Mouse (Mus musculus) adipocyte (in vitro differentiated cells): ENCODE results near the gene Myh7b.

ENCODE experiments used
- DNase-seq: peaks from one replicate; pipeline ENCODE4 v3.0.0-alpha.2; 2016; ENCODE audit warnings: low spot score

Myh7b gene

DNA sequence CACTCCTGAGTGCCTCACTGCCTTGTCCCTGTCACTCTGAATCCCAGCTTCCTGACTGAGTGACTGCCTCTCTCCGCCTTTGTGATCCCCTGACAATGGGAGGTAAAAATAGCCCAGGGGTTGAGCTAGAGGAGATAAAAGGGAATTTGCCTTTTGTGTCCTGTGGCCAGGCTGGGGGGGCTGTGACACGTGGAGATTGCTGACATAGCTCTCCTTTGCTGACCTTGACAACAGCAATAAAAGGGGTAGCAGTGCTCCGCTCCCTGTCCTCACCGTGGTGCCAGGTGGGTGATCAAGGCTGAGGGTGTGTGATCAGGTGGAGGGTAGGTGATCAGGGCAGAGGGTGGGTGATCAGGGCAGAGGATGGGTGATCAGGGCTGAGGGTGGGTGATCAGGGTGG, at the start of gene Myh7b:
Myh7b (plus strand) TSS at position 235 of the 400 bp plus-strand sequence.
- DNase-seq = no peak

DNA sequence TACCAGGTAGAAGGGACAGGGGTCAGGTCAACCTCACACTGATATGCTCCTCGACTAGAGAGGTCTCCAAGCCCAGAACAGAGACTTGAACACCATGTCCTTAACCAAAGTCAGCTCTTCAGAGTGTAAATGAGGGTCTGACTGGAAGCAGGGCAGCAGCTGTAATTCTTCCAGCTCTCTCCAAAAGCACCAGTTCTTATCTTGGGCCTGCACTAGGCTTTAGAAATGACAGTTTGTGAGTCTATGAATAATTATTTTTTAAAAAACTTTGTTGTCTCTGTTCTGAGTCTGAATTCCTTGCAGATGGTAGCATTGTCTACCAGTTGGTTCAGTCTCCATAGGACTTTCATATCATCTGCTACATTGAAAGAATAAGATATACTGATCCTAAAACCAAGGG, 48.8 kb upstream of the Myh7b start:
- DNase-seq = no peak

DNA sequence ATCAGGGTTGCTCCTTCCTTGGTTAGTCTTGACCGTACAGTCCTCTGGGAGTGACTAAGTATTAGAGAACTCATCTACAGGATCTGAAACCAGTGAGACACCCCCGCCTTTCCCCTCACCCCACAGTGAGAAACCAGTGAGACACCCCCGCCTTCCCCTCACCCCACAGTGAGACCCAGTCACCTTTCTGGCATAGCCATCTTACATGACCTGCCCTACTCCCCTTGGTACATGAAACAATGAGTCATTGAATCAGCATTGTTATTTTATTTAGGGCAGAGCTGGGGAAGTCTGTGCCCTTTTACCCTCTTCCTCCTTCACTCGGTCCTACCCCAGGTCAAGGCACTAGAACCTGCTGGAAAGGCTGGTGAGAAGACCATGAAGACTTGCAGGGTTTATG, 48.1 kb upstream of the Myh7b start:
- no peak for DNase-seq

DNA sequence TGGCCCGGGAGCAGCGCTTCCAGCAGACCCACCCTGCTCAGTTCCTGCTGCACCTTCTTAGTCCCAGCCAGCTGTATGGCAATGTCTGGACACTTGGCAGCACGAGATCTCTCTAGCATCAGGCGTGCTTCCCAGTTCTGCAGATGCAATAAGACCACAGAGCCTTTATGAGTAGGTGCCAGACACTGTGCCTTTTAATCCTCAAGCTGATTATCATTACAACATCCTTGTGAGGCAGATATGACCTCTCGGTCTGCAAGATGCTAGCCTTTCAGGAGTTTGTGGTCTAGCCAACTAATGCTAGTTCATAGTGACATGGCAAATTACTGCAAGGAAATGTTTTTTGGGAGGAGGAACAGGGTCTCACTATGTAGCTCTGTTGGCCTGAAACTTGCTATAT, 43.3 kb upstream of the Myh7b start:
- DNase-seq = no peak

DNA sequence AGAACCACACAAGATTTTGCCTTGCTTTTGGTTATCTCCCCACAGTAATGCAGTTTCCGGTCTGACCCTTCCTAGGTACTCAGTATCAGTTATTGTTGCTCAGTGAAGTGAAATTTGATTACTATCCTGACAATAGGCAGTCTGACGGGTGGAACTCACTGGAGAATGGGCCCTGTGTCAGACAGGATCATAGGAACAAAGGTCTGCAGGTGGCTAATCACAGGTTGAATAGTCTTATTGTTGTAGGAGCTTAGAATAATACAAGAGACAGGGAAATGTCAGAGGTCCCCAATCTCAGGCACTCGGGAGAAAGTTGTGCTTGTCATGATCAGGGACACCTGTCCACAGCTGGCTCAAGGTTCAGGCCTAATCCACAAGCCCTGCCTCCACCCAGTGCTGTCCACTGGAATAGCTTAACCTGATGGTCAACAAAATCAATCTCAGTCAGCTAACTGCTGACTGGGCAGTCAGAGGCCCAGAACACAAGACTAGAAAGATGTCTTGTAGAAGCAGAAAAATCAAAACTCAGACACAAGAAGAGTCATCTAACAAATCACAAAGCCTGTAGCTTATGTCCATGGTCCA, 41.7 kb upstream of the Myh7b start:
- no peak for DNase-seq

DNA sequence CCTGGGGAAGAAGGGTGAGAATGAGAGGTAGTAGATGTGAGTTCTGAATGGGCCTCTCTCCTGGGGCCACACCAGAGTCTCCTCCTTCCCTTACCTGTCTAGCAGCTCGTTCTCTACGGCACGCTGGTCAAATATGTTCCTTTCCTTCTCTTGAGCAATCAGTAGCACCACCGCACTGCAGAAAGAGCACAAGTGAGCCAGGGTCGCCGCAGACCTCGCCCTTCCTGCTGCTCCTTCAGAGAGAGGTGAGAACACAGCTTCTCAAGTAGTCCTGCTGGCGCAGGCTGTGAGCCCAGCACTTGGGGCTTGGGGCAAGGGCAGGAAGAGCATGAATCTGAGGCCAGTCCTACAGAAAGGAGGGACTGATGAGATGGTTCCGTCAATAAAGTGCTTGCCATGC, 38.0 kb upstream of the Myh7b start:
- DNase-seq = no peak

DNA sequence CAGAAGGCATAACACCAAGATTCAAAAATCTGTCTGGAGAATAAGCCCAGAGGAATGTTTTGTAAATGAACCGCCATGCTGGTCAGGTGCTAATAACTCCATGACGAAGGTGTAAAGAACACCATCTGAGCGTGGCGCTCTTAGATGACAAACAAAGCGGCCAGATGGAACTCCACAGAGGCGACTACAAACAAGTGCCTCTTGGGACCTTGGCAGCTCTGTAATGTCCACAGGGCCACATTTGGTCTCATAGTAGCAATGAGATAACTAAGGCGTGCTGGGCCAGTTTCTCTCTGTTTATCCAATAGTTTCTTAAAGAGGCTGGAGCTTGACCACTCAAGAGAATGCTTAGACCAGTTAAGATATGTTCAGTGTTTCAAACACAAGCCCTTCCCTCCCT, 37.0 kb upstream of the Myh7b start:
- no peak for DNase-seq

DNA sequence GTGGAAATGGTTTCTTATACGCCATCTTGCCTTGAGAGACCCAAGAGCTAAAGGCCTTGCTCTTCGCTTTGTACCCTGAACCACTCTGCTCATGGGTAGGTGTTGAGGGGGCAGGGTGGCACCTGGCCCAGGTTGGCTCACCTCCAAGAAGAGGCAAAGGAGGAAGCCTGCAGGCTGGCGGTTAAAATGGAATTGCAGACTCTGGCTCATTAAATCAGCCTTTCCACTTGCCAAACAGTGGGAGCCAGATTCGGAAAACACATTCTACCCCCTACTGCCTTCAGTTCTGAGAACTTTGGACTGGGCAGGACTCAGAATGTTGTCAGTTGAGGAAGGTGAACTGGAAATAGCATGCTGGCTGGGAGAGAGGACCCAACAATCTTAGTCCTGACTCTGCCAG, 36.3 kb upstream of the Myh7b start:
- peak; percentile 29 for DNase-seq

DNA sequence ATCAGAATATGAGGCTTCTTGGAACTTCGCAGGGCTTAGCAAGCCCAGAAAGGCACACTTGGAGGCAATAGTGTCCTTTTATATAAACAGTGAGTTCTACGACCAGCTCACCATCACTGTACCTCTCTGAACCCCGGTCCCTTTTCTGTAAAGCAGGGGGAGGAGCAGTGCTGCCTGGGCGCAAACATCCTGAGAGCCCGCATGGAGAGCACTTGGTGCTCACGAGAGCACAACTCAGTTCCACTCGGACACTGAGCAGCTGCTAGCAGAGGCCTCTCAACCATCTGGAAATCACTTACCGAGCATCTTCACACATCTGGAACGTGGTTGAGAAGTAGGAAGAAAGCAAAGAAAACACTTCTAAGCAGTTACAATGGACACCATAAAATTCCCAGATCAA, 34.4 kb upstream of the Myh7b start:
- DNase-seq = no peak

DNA sequence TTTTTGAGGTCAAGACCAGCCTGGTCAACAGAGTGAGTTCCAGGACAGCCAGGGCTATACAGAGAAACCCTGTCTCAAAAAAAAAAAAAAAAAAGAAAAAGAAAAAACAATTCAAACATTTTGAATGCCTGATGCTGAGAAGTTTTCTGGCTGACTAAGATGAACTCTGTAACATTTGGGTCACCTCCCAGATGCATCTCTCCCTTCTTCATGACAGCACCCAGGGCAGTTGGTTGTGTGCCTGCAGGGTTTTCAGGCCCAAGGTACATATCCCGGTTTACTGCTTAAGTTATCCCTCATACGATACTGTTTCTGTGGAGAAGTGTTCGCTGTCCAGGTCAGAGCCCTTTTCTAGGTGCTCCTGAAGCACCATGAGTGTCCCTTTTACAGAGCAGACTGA, 30.7 kb upstream of the Myh7b start:
- peak; percentile 83 for DNase-seq

DNA sequence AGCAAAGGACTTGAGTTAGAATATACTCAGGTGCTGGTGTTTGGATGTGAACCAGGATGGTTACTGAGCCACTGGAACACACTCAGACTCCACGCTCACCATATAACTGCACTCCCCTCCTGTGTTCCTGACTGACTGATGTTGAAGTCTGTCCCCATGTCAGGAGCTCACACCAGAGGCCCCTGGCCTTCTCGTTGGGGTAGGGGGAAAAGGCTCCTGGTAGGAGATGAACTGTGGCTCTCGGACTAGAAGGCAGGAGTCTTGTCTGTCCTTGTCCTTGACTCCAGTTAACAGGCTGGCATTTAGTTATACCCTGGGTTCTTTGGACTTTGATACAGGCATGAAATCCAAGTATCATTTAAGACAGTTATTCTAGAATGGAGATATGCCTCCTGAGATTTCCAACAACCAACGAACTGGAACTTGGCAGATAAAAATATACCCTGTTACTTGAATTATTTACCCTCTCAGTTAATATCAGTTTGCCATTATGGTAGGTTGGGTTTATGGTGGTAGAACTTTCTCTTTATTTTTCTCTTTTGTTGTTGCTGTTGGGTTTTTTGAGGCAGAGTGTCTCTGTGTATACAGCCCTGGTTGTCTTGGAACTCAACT, 28.5 kb upstream of the Myh7b start:
- DNase-seq = no peak

DNA sequence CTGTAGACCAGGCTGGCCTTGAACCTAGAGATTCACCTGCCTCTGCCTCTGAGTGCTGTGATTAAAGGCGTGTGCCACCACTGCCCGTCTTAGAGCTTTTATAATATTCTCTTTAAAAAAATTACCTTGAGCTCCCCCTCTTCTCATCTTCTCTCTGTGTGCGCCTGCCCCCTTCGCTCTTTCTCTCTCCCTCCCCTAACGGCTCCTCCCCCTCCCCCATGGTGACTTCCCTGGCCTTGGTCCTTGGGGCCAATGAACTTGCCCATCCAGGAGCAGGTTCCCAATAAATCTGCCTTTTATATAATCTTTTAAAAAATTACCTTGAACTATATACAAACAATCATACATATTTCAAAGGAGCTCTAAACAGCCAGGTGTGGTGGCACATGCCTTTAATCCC, 28.0 kb upstream of the Myh7b start:
- DNase-seq = no peak

DNA sequence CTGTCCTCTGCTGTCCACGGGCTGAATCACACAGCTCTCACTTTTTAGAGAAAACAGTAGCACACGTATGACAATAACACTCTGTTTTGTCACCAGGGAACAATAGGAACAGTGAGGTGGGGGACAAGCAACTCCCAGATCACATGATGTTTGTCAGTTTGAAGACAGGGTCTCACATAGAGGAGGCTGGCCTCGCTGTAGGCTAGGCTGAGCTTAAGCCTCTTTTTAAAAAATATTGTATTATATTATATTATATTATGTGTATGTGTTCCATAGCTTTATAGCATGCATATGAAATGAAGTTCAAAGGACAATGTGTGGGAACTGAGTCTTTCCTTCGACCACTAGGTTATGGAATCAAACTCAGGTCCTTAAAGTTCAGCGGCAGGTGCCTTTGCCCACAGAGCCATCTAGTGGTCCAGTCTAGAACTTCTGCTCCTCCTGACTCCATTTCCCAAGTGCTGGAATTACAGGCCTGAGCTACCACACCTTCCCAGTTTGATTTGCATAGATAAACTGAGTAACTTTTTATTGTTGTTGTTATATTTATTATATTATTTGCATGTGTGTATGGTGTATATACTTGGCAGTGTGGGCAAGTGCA, 27.0 kb upstream of the Myh7b start:
- DNase-seq = peak; percentile 85

DNA sequence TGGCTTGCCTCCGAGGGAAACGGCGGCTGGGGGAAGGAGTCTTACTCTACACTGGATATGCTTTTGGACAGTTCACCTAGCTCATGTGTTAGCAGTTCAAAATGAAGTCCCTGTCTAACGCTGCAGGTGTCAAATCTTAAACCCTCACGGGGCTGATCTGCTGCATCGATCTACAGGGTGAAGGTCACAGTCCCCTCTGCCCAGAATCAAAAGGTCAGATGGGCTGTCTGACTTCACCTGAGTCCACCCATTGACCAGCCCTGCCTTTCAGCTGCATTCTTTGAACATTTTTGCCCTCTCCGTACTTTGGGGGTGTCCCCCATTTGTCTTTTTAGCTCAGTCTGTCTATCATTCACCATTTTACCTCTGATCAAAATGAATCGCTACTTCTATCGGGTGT, 25.9 kb upstream of the Myh7b start:
- DNase-seq = no peak

DNA sequence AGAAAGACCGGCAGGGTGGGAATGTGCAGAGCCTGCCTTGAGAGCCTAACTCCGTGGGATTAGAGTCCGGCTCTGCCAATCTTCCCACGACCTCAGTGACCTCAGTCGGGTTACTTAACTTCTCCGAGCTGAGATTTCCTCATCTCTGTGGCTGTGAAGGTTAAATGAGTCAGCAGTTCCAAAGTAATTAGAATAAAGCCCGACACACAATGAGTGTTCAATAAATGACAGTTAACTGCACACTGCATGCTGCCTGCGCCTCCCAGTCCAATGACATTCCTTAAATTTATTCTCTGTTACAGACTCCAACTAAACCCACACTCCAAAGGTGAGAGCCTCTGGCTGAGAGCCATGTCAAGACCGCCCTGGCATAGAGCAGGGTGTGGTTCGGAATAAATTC, 25.5 kb upstream of the Myh7b start:
- no peak for DNase-seq

DNA sequence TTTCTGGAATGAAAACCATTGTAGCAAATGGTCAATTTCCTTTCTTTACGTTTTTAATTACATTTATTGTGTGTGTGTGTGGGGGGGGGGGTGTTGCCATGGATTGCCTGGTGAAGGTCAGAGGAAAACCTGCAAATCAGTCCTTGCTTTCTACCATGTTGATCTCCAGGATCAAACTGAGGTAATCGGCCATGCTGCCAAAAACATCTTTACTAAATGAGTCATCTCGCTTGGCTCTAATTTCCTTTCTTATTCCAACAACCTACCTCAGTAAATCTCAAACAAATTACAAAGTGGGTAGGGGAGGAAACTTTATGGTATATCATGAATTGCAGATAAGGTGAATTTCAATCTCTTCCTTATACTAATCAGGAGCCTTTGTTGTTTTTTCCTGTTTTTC, 22.9 kb upstream of the Myh7b start:
- DNase-seq = no peak

DNA sequence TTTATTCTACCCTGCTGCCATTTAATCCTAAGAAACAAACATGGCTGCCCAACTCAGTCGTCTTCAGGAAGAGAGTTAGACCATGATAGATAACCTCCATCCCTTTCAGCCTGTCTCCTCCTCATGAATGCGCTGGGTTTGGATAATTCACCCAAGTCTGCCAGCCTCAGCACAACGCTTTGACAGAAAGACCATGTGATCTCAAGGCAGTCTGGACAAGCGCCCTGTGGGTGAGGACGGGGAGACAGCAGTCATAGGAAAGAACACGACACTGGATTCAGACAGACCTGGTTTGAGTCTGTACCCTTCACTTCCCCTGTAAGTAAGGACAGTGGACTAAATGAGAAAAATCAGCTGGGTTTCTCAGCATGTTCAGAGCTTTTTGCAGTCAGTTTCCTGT, 21.5 kb upstream of the Myh7b start:
- no peak for DNase-seq

DNA sequence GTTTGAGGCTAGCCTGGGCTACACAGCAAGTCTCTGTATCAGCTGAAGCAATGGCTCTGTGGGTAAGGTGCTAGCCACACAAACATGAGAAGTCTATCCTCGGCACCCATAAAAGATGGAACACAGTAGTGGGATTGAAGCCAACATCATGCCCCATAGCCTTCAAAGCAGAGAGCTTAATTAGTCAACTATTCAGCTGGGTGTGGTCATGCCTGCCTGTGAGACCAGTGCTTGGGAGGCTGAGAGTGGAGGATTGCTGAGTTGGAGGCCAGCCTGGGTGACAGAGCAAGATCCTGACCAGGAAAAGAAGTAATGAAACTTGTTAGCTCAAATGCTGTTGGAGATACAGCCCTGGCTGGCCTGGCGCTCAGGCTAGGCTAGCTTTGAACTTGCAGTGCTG, 20.1 kb upstream of the Myh7b start:
- no peak for DNase-seq

DNA sequence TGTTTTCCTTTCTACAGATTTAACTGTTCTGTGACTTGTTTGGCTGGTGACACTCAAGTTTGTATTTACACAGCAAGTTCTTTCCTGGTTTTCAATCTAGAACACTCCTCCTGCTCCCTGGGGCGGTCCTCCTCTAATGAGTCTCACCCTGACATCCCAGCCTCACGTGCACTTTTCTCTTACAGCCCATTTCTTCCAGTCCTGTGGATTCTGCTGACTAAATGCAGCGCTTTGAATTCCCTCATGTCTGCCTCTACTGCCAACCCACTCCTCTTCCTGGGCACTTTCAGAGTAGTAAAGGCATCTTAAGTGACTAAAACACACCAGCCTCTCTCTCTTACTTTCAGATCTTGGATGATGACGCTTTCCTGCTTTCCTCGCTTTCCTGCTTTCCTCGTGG, 19.3 kb upstream of the Myh7b start:
- DNase-seq = peak; percentile 35

DNA sequence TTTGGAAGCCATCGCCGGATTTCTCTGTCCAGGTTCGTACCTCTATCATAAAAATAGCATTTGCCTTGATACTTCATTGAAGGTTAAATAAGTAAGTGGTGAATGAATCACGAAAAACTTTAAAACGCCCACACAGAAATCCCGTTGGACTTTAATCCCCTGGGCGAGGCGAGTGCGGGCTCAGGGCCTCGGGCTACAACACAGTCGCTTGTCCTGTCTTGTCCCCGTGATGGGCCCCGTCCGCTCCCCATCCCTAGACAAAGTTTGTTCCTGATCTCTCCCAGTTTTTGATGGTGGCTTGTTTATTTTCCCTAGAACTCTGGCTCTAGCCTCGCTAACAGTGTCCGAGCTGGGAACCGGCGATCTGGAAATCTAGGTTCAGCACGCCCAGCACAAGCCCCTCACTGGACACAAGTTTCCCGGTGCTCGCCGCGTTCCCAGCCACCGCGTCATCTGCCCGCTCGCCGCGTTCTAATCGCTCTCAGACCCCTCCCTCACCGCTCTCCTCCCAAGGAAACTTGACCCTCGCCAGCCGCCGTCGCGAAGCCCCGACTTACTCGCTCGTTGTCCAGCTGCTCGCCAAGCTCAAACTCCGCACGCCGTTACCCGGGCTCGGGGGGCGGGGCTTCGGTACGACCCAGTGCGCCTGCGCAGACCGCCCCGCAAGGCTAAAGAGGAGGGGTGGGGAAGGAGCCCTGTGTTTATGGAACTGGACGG, 18.7 kb upstream of the Myh7b start, which contains the start of gene Gss:
Gss (minus strand) TSS at position 674 of the 717 bp plus-strand sequence.
- DNase-seq = peak; percentile 97

DNA sequence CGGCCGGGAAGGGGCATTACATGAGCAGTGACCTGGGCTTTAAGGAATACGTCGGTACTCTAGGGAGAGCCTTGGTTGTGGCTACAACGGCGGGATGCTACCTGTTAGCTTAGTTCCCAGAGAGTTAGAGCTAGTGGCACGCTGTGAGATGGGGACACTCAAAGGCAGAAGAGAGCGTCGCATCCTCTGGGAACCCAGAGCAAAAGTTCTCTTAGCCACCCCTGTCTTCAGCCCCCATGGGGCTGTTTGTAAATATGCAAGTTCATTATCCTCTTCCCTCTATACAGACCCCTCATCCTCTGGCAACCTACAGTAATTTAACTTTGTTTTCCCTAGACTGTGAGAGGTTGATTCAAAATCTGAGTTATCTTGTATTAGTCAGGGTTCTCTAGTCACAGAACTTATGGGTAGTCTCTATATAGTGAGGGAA, 18.1 kb upstream of the Myh7b start:
- DNase-seq = no peak

DNA sequence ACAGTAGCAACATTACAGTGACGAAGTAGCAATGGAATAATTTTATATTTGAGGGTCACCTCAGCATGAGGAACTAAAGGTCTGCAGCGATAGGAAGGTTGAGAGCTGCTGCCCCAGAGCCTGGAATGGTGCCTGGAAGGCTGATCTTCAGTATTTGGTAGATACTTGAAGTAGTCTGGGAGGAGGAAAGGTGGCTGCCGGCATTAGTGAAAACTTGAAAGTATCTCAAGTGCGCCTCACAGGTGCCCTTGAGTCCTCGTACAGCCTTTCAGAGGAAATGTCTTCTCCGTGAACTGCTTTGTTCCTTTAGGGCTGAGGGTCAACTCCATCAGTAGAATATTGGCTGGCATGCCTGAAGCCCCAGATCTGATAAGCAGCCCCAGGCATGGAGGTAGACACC, 15.5 kb upstream of the Myh7b start:
- DNase-seq = no peak

DNA sequence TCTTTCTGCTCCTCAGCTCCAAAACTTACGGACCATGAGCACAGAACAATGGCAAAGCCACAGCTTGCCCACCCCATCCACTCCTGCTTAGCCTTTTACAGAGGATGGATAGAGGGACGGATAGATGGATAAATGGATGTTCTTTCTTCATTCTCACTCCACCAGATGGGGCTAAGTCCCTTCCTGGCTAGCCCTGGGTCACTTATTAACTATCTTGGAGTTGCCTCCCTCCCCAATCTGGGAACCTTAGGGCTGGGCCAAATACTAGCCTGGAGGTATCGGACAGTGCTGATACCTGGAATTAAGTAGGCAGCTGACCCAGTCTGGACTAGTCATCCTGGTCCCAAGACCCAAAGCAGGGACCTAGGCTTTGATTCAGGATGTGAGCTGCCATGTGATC, 7.3 kb upstream of the Myh7b start:
- no peak for DNase-seq
